Mouse (Mus musculus) NIH3T3 (cell line): ENCODE results near the gene Astl.

Experiments used
- DNase-seq: peaks from one replicate; pipeline ENCODE4 v3.0.0-alpha.2; 2012; ENCODE audit warnings: low read depth

Gene Astl

GRCm38 (mm10) chr2:127324456-127324855 is 14.0 kb upstream of the Astl start:
- DNase-seq: no peak

GRCm38 (mm10) chr2:127328090-127328851 is 10.2 kb upstream of the Astl start:
- no peak for DNase-seq

- DNase-seq: peak; percentile 37
Measured at GRCm38 (mm10) chr2:127332807-127333570, 5.5 kb upstream of the Astl start.

DNA sequence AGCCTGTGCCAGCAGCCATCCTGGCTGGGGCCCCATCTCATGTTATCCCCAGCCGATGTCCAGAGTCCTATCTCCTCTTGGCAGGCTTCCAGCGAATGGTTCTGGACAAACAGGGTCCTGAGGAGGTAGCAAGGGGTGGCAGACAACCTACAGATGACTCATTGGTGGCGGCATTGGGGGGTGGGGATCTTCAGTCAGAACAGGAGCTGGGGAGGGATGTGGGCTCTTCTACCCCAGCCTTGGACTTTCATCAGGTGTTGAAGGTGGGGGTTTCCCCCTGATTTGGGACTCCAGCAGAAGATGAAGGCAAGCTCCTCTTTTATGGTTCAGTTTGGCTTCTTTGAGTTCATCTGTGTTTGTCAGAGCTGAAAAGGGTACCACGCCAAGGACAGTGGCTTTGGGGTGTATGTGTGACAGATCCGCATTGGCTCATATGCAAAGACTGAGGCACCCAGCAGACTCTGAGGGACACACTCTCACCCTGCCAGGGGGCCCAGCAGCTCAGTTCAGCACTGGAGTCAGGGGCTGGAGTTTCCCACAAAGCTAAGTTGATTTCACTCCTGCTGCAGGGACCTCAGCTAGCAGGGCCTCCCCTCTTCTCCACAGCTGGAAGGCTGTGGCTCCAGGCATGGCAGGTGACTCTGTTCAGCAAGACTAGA is 4.4 kb upstream of the Astl start:
- peak; percentile 26 for DNase-seq

DNA sequence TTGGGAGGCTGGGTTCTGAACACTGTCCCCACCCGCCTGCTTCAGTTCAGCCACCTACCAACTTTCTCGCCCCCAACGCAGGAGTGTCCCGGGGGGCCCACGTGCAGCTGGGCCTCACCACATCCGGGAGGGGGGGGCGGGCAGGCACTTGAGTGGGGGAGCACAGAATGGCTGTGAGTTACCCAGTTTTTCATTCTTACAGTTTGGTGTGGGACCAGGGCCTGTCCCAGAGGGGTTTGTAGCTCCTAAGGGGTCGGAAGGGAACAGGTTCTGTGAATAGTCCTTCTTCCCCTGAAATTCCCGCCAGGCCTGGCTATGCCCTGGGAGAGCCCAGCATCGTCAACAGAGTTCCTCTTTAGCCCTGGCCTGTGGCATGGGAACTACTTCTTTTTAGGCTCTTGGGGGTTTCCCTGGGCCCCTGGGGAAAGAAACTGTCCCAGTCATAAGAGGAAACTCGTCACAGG is 3.3 kb upstream of the Astl start:
- DNase-seq: no peak

- DNase-seq: peak; percentile 57
Measured at GRCm38 (mm10) chr2:127335767-127336496, 2.5 kb upstream of the Astl start, which contains the start of gene Dusp2. Gene Dusp2 (plus strand): TSS chr2:127336159.

- no peak for DNase-seq
Measured at GRCm38 (mm10) chr2:127336497-127336832, 2.0 kb upstream of the Astl start.

DNA sequence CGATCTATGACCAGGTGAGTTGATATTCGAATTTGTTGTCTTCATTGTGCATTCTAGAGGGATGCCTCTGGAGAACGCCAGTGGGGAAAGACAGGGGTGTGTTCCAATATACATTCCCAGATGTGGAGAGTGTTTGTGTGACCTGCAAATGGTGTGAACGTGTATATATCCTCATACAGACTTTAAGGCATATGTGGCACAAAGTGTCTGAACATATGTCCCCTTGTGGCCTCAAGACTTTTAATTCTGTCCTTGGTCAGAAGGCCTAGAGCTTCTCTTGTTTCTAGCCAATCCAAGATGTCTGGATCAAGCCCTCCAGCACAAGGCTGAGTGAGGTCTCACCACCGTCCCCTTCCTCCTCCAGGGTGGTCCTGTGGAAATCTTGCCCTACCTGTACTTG is 1.6 kb upstream of the Astl start:
- no peak for DNase-seq

GRCm38 (mm10) chr2:127337531-127337930 is 908 bp upstream of the Astl start:
- no peak for DNase-seq

GRCm38 (mm10) chr2:127338012-127338411 is 427 bp upstream of the Astl start:
- no peak for DNase-seq

DNA sequence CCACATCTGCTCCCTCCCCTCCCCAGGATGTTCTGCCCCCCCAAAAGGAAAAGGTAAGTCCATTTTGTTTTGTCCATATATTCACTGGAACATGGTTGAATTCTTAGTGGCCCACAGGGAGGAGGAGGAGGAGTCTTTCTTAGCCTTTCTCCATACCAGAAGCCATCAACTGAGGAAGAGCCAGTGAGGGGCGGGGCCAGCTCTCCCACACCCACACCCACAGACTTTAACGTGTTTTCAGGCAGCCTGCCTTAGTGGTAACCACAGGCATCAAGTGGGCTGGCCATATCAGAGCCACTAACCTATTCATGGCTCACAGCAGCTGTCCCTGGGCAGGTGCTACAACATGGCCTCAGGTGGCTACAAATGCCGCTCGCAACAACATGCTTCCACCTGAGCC is 394 bp downstream of the Astl start:
- DNase-seq: no peak

DNA sequence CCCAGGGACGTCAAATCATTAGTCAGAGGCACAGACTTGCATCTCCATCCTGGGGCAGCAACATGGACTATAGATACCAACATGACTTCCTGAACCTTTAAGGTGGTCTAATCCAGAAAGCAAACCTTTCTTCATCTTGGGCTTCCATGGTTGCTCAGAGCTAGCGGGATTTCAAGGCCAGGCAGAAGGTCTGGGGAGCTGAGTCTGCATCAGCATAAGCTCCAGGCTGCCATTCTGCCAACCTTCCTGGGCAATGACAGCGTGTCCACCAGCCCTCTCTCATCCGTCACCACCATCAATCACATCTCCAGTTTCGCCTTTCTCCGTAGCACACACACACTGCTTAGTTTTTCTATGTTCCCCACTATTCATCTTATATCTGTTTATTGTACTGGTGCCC is 823 bp downstream of the Astl start:
- DNase-seq: no peak

- peak; percentile 79 for DNase-seq
Measured at GRCm38 (mm10) chr2:127341159-127341558, 2.7 kb downstream of the Astl start.

DNA sequence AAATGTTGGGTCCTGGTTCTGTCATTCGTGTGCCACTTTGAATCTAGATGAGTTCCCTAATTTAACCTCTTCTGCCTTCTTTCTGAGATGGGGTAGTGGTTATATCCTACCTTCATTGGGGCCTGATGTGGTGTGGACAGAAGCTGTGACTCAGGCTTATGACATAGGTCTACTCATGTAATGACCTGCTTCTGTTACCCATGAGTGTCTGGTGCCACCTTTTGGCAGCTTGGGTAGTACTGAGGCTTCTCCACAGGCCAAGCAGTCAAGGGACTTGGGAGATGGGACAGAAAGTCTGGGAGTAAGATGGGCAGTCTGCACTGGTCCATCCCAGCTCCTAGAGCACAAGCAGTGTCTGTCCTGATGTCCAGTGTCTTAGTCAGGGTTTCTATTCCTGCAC is 7.9 kb downstream of the Astl start:
- DNase-seq: peak; percentile 15

GRCm38 (mm10) chr2:127347147-127347985 is 8.9 kb downstream of the Astl start:
- no peak for DNase-seq

- DNase-seq: no peak
Measured at GRCm38 (mm10) chr2:127353881-127354280, 15.4 kb downstream of the Astl start.

- DNase-seq: peak; percentile 67
Measured at GRCm38 (mm10) chr2:127362459-127363281, 24.2 kb downstream of the Astl start, which contains the start of gene Adra2b. Gene Adra2b (plus strand): TSS chr2:127363208.

DNA sequence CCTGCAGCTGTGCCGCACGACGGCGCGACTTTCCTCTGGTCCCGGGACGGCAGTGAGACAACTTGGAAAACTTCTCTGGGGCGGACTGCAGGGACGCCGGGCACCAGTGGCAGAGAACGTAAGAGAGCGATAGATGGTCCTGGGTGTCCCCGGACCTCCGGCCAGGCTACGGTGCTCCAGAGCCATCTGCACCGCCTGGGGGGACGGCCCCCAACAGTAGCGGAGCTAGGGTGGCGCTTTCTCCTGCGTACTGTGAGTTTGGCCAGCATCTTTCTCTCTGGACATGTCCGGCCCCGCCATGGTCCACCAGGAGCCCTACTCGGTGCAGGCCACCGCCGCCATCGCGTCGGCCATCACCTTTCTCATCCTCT is 24.8 kb downstream of the Astl start:
- DNase-seq: no peak

- DNase-seq: no peak
Measured at GRCm38 (mm10) chr2:127363696-127364095, 25.3 kb downstream of the Astl start.

DNA sequence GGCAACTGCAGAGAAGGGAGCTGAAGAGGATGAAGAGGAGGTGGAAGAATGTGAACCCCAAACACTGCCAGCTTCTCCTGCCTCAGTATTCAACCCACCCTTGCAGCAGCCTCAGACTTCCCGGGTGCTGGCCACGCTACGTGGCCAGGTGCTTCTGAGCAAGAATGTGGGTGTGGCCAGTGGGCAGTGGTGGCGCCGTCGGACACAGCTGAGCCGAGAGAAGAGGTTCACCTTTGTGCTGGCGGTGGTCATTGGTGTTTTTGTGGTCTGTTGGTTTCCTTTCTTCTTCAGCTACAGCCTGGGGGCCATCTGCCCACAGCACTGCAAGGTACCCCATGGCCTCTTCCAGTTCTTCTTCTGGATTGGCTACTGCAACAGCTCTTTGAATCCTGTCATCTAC is 26.0 kb downstream of the Astl start:
- DNase-seq: no peak
